Mouse (Mus musculus) thymus, postnatal 25 days (tissue): ENCODE data around the gene Cyp2d10.
"Not testable (repeated sequence)": the region's sequence is repeated elsewhere in the genome, so short reads cannot be mapped to it uniquely, and the experiment has no call there.

Experiments
- DNase-seq: peaks from one replicate; pipeline ENCODE4 v3.0.0; 2022

The Cyp2d10 gene

GRCm38 (mm10) chr15:82395955-82396354, 11.0 kb downstream of the Cyp2d10 start:
- not testable (repeated sequence) for DNase-seq

DNA sequence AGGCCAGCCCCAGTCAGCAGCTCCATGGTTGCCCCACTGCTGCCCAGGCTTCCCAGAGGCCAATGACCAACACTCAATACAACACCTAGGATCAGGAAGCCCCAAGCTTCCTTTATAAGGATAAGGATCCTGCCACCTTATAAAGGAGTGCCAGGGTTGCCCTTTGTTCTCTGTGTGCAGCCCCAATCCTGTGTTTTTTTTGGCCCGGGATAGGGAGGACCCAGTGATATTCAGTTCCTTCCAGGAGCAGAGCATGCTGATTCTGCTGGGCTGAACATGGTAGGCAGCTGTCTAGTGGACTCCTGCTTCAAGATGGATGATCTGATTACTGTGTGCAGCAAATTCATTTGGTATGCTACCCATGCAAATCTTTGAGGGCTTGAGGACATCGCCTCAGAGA, 13.1 kb downstream of the Cyp2d10 start, which contains the start of gene Cyp2d11:
Cyp2d11 (minus strand) TSS at position 101 of the 400 bp plus-strand sequence.
- DNase-seq: not testable (repeated sequence)

GRCm38 (mm10) chr15:82389916-82390315, 17.1 kb downstream of the Cyp2d10 start:
- not testable (repeated sequence) for DNase-seq

GRCm38 (mm10) chr15:82385729-82386128, 21.3 kb downstream of the Cyp2d10 start:
- DNase-seq: no peak

GRCm38 (mm10) chr15:82382441-82382840, 24.6 kb downstream of the Cyp2d10 start:
- DNase-seq: no peak

DNA sequence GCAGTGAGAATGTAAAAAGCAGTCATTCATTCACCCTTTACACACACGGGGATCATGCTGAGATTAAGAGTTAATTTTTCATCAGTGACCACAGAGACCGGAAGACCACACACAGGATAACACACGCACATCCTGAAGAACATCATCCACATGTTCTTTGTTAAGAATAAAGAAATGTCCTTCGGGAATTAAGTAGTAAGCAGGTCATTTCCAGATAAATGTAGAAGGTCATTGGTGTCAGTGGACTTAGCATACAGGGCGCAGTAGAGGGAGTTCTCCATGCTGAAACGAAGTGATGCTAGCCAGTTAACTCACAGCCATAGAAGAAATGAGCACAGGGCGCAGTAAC, 26.3 kb downstream of the Cyp2d10 start:
- no peak for DNase-seq

DNA sequence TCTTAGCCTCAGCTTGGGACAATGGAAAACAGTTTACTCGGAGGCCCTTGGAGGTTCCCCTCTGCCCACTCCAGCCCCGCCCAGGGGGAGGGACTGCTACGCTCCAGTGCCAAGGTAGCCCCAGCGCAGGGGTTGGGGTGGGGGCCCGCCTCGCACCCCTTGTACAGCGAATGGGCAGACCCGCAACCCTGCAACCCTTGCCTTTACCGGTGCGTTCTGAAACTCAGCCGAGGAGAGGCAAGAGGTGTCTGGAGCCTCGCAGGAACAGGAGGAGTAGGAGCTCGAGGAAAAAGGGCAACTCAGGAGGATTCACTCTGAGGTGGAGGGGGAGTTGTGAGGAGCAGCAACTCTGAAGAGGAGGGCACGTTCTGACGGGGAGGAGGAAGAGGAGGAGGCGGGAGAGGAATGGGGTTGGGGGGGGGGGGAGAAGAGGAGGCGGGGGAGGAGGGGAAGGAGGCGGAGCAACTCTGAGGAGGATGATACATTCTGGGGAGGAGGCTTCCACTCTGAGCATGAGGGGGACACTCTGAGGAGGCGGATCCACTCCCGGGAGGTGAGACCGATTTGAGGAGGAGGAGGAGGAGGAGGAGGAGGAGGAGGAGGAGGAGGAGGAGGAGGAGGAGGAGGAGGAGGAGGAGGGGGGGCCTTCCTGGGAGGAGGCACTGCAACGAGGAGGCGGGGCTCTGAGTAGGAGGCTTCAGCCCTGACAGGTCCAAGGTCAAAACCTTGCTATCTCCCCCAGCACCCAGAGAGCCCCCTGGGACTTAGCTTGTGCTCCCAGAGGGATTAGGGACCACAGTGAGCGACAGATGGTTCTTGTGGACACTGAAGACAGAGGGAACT, 26.9 kb downstream of the Cyp2d10 start, which contains the start of gene Cyp2d22:
Cyp2d22 (minus strand) TSS at position 390 of the 843 bp plus-strand sequence.
- peak; percentile 39 for DNase-seq

- no peak for DNase-seq
These were observed 27.5 kb downstream of the Cyp2d10 start for GRCm38 (mm10) chr15:82379511-82379870.

- no peak for DNase-seq
These were observed 28.5 kb downstream of the Cyp2d10 start for GRCm38 (mm10) chr15:82378261-82379180.

GRCm38 (mm10) chr15:82377701-82378100, 29.3 kb downstream of the Cyp2d10 start:
- DNase-seq: no peak

DNA sequence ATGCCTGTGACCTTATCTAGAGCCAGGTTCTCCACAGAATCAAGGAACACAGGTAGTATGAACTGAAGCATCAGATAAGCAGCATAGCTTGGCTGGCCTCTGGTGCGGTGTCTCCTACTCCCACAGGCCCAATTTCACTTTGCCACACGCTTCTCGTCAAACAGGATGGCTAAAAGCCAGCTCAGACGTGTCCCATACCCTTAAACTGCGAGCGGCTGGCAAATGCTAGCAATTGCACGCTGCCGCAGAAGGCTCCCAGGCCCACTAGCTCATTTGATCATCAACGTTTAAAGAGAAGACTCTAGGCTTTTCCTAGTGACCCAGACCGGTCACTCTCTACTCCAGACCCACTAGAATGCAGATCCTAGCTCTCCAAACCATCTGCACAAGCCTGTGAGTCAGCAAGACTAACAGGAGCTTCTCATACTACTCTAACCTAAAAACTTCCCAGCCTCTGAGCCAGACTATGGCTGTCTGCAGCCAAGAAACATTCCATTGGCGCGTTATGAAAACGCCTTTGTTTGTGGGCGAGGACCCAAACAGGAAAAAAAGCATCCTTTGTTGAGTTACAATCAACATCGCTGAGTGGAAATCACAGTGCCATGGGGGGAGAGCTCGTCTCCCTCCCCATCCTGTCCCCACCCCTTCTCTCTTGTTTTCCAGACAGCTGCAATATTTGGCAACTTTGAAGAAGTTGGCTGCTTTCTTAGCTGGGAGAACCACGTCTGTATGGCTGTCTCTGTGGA, 30.4 kb downstream of the Cyp2d10 start:
- no peak for DNase-seq

GRCm38 (mm10) chr15:82375855-82376254, 31.1 kb downstream of the Cyp2d10 start:
- no peak for DNase-seq

DNA sequence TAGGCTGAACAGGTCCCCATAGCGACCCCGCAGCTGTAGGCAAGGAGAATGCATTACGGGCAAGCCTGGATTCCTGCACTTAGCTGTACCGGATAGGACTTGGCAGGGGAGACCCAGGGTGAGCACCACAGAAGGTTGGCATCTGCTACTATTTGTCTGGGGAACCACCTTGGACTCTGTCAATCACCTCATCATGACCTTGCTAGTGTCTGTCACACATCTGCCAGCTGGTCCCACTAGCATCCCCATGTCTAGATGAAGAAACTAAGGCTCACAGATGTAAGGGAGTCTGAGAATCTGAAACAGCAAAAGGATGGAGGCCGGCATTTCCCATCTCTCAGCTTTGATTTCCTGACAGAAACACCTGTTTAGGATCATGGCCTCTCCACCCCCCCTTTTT, 32.6 kb downstream of the Cyp2d10 start:
- no peak for DNase-seq

DNA sequence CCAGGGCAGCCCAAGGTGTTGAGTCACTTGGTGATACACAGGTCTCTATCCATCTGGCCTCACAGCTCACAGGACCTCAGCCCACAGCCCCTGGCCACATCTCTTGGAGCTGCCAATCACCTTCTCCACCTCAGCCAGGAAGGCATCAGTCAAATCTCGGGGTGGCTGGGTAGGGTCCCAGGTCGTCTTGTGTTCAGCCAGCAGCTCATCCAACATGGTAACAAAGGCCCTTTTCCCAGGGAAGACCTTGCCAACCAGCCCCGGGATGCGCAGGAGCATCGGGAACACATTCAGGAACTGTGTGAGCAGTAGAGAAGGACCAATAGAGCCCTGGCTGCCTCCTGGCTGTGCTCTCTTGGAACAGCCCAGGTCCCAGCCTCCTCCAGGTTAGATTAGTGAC, 34.0 kb downstream of the Cyp2d10 start:
- no peak for DNase-seq

- no peak for DNase-seq
These were observed 34.5 kb downstream of the Cyp2d10 start for GRCm38 (mm10) chr15:82372446-82372845.

GRCm38 (mm10) chr15:82368851-82369250, 38.1 kb downstream of the Cyp2d10 start:
- DNase-seq: no peak

DNA sequence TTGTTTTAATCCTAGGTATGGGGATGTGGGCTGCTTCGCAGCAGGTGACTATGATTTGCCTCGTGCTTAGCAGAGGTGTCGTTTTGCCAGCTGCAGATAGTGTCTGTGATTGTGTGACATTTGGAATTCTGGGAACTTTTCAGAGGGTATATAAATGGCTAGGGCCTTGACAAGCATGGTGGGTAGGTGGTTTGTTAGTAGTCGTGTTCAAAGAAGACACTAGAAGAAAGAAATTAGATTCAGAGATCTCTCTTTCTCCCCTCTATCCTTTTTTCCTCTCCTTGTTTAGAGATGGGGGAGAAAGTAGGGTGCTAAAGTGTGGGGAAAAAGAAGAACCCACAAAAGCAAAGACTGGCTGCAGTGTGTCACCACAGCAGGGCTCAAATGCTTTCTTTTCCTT, 38.8 kb downstream of the Cyp2d10 start:
- no peak for DNase-seq

DNA sequence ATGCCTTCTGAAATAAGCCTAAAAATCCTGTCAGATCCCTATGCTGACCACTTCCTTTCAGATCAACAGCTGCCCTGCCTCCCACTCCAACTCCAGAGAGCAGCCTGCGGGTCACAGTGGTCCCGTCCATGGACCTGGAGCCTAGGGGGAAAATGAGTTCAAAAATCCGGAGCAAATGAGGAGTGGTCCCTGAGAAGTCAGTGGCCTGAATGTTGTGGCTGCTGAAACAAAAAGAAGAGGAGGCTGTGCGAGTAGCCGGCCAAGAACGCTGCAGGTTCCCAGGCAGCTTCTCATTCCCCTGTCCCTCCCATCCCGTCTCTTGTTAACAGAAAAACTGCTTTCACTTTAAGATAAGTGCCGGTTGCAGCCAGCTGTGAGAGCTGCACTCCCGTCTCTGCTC, 42.4 kb downstream of the Cyp2d10 start:
- DNase-seq: not testable (repeated sequence)

DNA sequence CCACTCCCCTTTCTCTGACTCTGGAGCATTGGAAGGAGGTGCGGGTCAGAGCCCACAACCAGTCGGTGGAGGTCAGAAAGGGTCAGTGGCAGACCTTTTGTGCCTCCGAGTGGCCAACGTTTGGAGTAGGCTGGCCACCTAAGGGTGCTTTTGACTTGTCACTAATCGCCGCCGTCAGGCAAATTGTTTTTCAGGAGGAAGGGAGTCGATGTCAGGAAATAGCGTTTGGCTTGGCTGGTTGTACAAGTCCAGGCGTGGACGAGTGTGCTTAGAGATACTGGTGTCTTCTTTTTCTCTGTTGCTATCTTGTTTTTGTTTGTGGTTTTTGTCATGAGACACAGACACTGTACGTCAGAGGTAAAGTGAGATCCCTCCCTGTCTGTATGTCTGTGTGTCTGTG, 43.2 kb downstream of the Cyp2d10 start:
- not testable (repeated sequence) for DNase-seq

- DNase-seq: no peak
These were observed 44.8 kb downstream of the Cyp2d10 start for GRCm38 (mm10) chr15:82362234-82362633.

GRCm38 (mm10) chr15:82361459-82362018, 45.5 kb downstream of the Cyp2d10 start:
- DNase-seq: peak; percentile 37

DNA sequence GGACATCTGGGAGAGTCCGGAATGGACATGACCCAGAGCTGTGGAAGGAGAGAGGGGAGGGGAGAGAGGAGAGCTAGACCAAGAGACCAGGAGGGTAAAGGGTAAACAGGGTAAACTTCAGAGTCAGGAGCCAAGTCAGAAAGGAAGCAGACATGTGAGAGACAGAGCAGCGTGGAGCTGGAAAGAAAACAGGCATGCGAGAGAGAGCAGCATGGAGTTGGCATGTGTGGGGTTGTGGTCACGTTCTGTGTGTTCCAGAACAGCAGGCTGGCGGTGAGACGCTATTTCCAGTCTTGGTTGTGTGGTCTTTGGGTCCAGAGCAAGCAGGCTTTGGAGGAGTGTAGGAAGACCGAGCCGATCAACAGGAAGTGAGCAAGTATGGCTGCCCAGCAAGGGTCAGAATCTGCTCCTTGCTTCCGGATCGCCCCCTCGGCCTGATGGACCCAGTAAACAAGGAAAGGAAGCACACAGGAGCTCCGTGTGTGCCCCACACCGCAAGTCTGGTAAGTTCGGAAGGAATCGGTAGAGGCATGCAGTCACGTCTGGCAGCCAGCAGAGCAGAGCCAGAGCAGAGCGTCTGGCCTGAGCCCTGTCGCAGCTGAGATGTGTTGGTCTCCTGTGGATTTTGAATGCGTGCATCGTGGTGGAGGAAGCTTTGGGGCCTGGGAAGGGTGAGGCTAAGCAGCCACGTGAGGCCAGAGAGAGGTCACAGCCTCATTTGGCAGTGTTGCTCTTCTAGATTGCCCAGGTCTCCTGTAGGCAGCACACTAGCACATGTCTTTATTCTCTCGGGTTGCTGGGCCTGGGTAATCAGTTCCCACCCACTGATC, 48.3 kb downstream of the Cyp2d10 start:
- no peak for DNase-seq
